Mouse (Mus musculus) brain, adult 10 weeks (tissue): ENCODE data around the gene Wnt4. TPM values are rescaled to one million over a fixed set of nuclear protein-coding genes. Genes with fewer than 3 reads are reported as not detected.

ENCODE experiments used
- polyA plus RNA-seq: library from polyadenylated mRNA; stranded (reverse); fragments of 350-450 nt; fragmentation: Illumina TruSeq; extraction: RNeasy Lipid Tissue Mini Kit (QIAGEN cat#74804); gene quantifications from one replicate; pipeline ENCODE4 v1.2.3, GENCODE M21; 2015; ENCODE audit warnings: low read depth, low replicate concordance

Wnt4 gene
- polyA plus RNA-seq, result 9.4 TPM

GRCm38 (mm10) chr4:137277166-137277513 is at the start of gene Wnt4:
Wnt4 (plus strand) TSS chr4:137277489.

Other genes with a start within 250 kb of the Wnt4 start
- gene Zbtb40, start 228.7 kb upstream of the Wnt4 start, polyA plus RNA-seq, result 5.5 TPM
- gene Cdc42, start 80.2 kb downstream of the Wnt4 start, polyA plus RNA-seq, result 531 TPM
- gene Cela3a, start 132.3 kb downstream of the Wnt4 start, polyA plus RNA-seq, result not detected
- not detected for gene Cela3b, start 153.1 kb downstream of the Wnt4 start, polyA plus RNA-seq
- not detected for gene 1700013G24Rik, start 175.8 kb downstream of the Wnt4 start, polyA plus RNA-seq
- gene Hspg2, start 191.3 kb downstream of the Wnt4 start, polyA plus RNA-seq, result 3.8 TPM